Mouse (Mus musculus) intestine, embryonic 14.5 days (tissue): ENCODE measurements at regions not wholly inside any gene's neighbourhood (a gene's known extent, or its start where the extent isn't known, plus 50 kb on each side); places are given as distances from the start of the nearest gene placed in this dataset.

Experiments used
- ATAC-seq: fragments of 200-750 bp; cut with Nextera tagmentation; replicated peaks from 2 replicates; pipeline ENCODE4 v1.8.0; 2017; ENCODE audit warnings: low read depth, moderate number of reproducible peaks, moderate TSS enrichment, moderate library complexity; ENCODE audit not compliant: low FRiP score, low TSS enrichment
- DNase-seq: peaks from one replicate; pipeline ENCODE4 v3.0.0-alpha.2; 2018; ENCODE audit warnings: low spot score
- H3K27ac ChIP-seq: fragments of 300-500 bp; sonication (generic); 2 replicates; pipeline ENCODE4 v1.5.1; 2014; ENCODE audit warnings: low read depth, mild to moderate bottlenecking, control low read depth
- H3K27me3 ChIP-seq: fragments of 300-500 bp; sonication (generic); replicated peaks from 2 replicates; pipeline ENCODE4 v1.6.1; 2014; ENCODE audit warnings: low read length, control low read depth; ENCODE audit not compliant: control insufficient read depth, insufficient read depth
- H3K36me3 ChIP-seq: fragments of 300-500 bp; sonication (generic); 2 replicates; pipeline ENCODE4 v1.6.1; 2014; ENCODE audit warnings: low read length, control low read depth; ENCODE audit not compliant: control insufficient read depth, insufficient read depth
- H3K4me1 ChIP-seq: fragments of 300-500 bp; sonication (generic); replicated peaks from 2 replicates; pipeline ENCODE4 v1.6.1; 2014; ENCODE audit warnings: low read length, control low read depth, mixed read lengths; ENCODE audit not compliant: control insufficient read depth, insufficient read depth
- H3K4me2 ChIP-seq: fragments of 300-500 bp; sonication (generic); 2 replicates; pipeline ENCODE4 v1.6.1; 2014; ENCODE audit warnings: low read length
- H3K4me3 ChIP-seq: fragments of 300-500 bp; sonication (generic); 2 replicates; pipeline ENCODE4 v1.5.1; 2014; ENCODE audit warnings: low read depth, low read length, control low read depth, mixed read lengths
- H3K9ac ChIP-seq: fragments of 300-500 bp; sonication (generic); 2 replicates; pipeline ENCODE4 v1.6.1; 2014; ENCODE audit warnings: mild to moderate bottlenecking, low read length
- H3K9me3 ChIP-seq: fragments of 300-500 bp; sonication (generic); 2 replicates; pipeline ENCODE4 v1.6.1; 2016; ENCODE audit warnings: low read length, control low read depth; ENCODE audit not compliant: control insufficient read depth
- WGBS: fragments of 180-500 bp; shearing (Covaris S2); extraction: QIAGEN DNeasy Blood & Tissue Kit; methylation state at CpG from one replicate; pipeline ENCODE4 v1.1.7; 2014; 5-methylcytosine and 5-hydroxymethylcytosine counted together

GRCm38 (mm10) chr4:93986189-93986588 lies 570.2 kb upstream of the Gm10306 start:
- no peak overlapping the region for H3K27ac ChIP-seq
- WGBS, result 64% methylated on average over 3 of the region's 3 CpGs
- no peak overlapping the region for H3K4me2 ChIP-seq
- no peaks in the 10 kb centered on the region for H3K4me1 ChIP-seq
- H3K9ac ChIP-seq, result no peak overlapping the region
- H3K9me3 ChIP-seq, result no peaks in the 10 kb centered on the region
- DNase-seq (no peak), ATAC-seq (no peak)
- H3K36me3 ChIP-seq, result no peaks in the 10 kb centered on the region
- H3K27me3 ChIP-seq, result no peaks in the 10 kb centered on the region
- H3K4me3 ChIP-seq, result no peak overlapping the region

- no peaks in the 10 kb centered on the region for H3K27me3 ChIP-seq
- 62% methylated on average over 7 of the region's 7 CpGs for WGBS
- DNase-seq (no peak), ATAC-seq (no peak)
- no peak overlapping the region for H3K9ac ChIP-seq
- no peak overlapping the region for H3K27ac ChIP-seq
- no peak overlapping the region for H3K4me2 ChIP-seq
- no peaks in the 10 kb centered on the region for H3K36me3 ChIP-seq
- no peak overlapping the region for H3K4me3 ChIP-seq
- no peaks in the 10 kb centered on the region for H3K9me3 ChIP-seq
- no peaks in the 10 kb centered on the region for H3K4me1 ChIP-seq
Observed at GRCm38 (mm10) chr4:93990273-93990869, 566.0 kb upstream of the Gm10306 start.

- Histone ChIP-seq H3K27ac (no peak overlapping the region), H3K4me3 (no peak overlapping the region), H3K4me1 (no peaks in the 10 kb centered on the region), H3K27me3 (no peaks in the 10 kb centered on the region), H3K9me3 (no peaks in the 10 kb centered on the region), H3K4me2 (no peak overlapping the region), H3K36me3 (no peaks in the 10 kb centered on the region), H3K9ac (no peak overlapping the region)
- ATAC-seq (no peak), DNase-seq (no peak)
- WGBS, result 53% methylated on average over 1 of the region's 1 CpGs
Observed at GRCm38 (mm10) chr4:94005818-94006217, 550.5 kb upstream of the Gm10306 start.

- Histone ChIP-seq H3K4me2 (no peak overlapping the region), H3K9me3 (no peaks in the 10 kb centered on the region), H3K27ac (no peak overlapping the region), H3K4me3 (no peak overlapping the region), H3K27me3 (no peaks in the 10 kb centered on the region), H3K9ac (no peak overlapping the region), H3K4me1 (no peaks in the 10 kb centered on the region), H3K36me3 (no peaks in the 10 kb centered on the region)
- WGBS, result 37% methylated on average over 8 of the region's 8 CpGs
- DNase-seq (peak; percentile 53), ATAC-seq (peak; percentile 76)
Observed at GRCm38 (mm10) chr4:94007088-94007768, 549.1 kb upstream of the Gm10306 start.

GRCm38 (mm10) chr4:94015713-94016112 lies 540.6 kb upstream of the Gm10306 start:
- Histone ChIP-seq H3K36me3 (no peaks in the 10 kb centered on the region), H3K27me3 (no peaks in the 10 kb centered on the region), H3K4me2 (no peak overlapping the region), H3K9ac (no peak overlapping the region), H3K4me3 (no peak overlapping the region), H3K27ac (no peak overlapping the region), H3K9me3 (no peaks in the 10 kb centered on the region), H3K4me1 (no peaks in the 10 kb centered on the region)
- DNase-seq, result no peak
- WGBS, result 96% methylated on average over 2 of the region's 2 CpGs
- no peak for ATAC-seq

- ATAC-seq (no peak), DNase-seq (no peak)
- Histone ChIP-seq H3K9ac (no peak overlapping the region), H3K4me3 (no peak overlapping the region), H3K9me3 (no peaks in the 10 kb centered on the region), H3K4me1 (no peaks in the 10 kb centered on the region), H3K36me3 (no peaks in the 10 kb centered on the region), H3K4me2 (no peak overlapping the region), H3K27me3 (no peaks in the 10 kb centered on the region), H3K27ac (no peak overlapping the region)
- WGBS, result 84% methylated on average over 3 of the region's 3 CpGs
Observed at GRCm38 (mm10) chr4:94017702-94018101, 538.6 kb upstream of the Gm10306 start.

- DNase-seq (no peak), ATAC-seq (no peak)
- WGBS, result 75% methylated on average over 5 of the region's 5 CpGs
- Histone ChIP-seq H3K9me3 (no peaks in the 10 kb centered on the region), H3K27ac (no peak overlapping the region), H3K9ac (no peak overlapping the region), H3K27me3 (no peaks in the 10 kb centered on the region), H3K4me2 (no peak overlapping the region), H3K4me3 (no peak overlapping the region), H3K4me1 (no peaks in the 10 kb centered on the region), H3K36me3 (no peaks in the 10 kb centered on the region)
Observed at GRCm38 (mm10) chr4:94049629-94050310, 506.6 kb upstream of the Gm10306 start.

- H3K4me1 ChIP-seq, result no peaks in the 10 kb centered on the region
- no peaks in the 10 kb centered on the region for H3K27me3 ChIP-seq
- H3K4me2 ChIP-seq, result no peak overlapping the region
- WGBS, result 79% methylated on average over 11 of the region's 11 CpGs
- no peak overlapping the region for H3K4me3 ChIP-seq
- no peak overlapping the region for H3K9ac ChIP-seq
- DNase-seq (no peak), ATAC-seq (no peak)
- H3K36me3 ChIP-seq, result no peaks in the 10 kb centered on the region
- H3K27ac ChIP-seq, result no peak overlapping the region
- H3K9me3 ChIP-seq, result no peaks in the 10 kb centered on the region
Observed at GRCm38 (mm10) chr4:94052249-94053162, 503.8 kb upstream of the Gm10306 start.
